Comparison of ENCODE assay signal across 8 mouse cellular contexts in the genomic region with DNA sequence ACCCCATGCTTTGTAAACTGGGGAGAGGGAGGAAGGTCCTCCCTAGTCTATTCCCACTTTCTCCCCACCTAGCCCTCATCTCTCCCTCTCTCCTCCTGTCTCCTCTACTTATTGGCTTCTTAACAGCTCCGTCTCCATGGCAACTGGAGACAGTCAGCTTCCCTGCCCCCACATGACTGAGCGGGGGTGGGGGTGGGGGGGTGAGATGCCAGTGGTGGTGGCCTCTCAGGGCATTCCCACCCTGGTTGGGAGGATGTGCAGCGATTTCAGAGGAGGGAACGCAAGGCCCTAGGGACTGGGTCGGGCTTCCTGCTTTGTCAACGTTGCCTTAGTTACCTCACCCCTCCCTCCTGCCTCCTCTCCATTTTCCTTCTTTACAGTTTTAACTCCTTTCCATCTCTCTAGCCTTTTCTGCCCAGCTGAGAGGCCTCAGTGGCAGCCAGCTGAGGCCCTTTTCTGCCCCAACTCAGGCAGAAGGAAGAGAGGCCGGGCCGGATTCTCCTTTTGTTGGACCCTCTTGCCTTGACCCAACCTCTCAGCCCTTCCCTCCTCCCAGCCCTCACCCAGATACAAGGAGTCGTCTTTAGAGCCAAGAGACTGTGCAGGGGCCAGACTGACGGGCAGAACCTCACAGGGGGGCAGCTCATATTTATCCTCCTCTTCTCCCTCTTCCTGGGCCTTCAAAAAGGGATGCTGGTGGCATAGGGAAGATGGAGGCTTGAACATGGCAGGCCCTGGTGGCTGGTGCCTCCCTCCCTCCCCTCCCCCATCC. TPM values are rescaled to one million over a fixed set of nuclear protein-coding genes. Genes with fewer than 3 reads are reported as not detected.
DNase-seq lines count a peak whose midpoint lies in the region; ATAC-seq and TF ChIP-seq lines count a peak whose summit lies in the region.

No protein-coding gene starts in this region.

- 37% methylated on average over 10 of the region's 10 CpGs for WGBS in kidney, adult 2 months
- 22% methylated on average over 10 of the region's 10 CpGs for whole genome bisulfite sequencing in embryonic facial prominence, embryonic 11.5 days
- WGBS in heart, embryonic 14.5 days, result 25% methylated on average over 10 of the region's 10 CpGs

- H3K27me3 ChIP-seq in kidney, adult 2 months (replicated peaks; ENCODE audit: control insufficient read depth, insufficient read depth, low read length), result no peaks in the 10 kb centered on the region
- H3K27me3 ChIP-seq in embryonic facial prominence, embryonic 11.5 days (ENCODE audit: control insufficient read depth, insufficient read depth, low read length), result no peaks in the 10 kb centered on the region
- no peaks in the 10 kb centered on the region for H3K27me3 ChIP-seq in heart, embryonic 14.5 days (ENCODE audit: control insufficient read depth, insufficient read depth, low read length)

- no peak for TF ChIP-seq POLR2A in kidney, adult 2 months (IDR thresholded peaks at IDR 0.05; ENCODE audit: low read depth, low read length)

- H3K4me2 ChIP-seq in embryonic facial prominence, embryonic 11.5 days (ENCODE audit: low read depth, low read length), result peak overlapping the region; percentile 17
- no peak overlapping the region for H3K4me2 ChIP-seq in heart, embryonic 14.5 days (ENCODE audit: low read length)

- 0 out of 2 replicates have a peak overlapping the region, but pooled peaks have one; percentile 20 for H3K9ac ChIP-seq in embryonic facial prominence, embryonic 11.5 days (replicated peaks; ENCODE audit: low read length)
- H3K9ac ChIP-seq in heart, embryonic 14.5 days (ENCODE audit: low read length), result no peak overlapping the region

- no peak overlapping the region for H3K4me3 ChIP-seq in kidney, adult 2 months (ENCODE audit: insufficient read depth, low read depth, low read length)
- no peak overlapping the region for H3K4me3 ChIP-seq in embryonic facial prominence, embryonic 11.5 days (ENCODE audit: low read depth, low read length)
- no peak overlapping the region for H3K4me3 ChIP-seq in heart, embryonic 14.5 days (ENCODE audit: control insufficient read depth in 1 of 2, insufficient read depth in 1 of 2, low read depth in 1 of 2, low read length in 2 of 2)

- no peaks in the 10 kb centered on the region for H3K4me1 ChIP-seq in kidney, adult 2 months (ENCODE audit: control insufficient read depth, insufficient read depth, low read length)
- H3K4me1 ChIP-seq in embryonic facial prominence, embryonic 11.5 days (ENCODE audit: control insufficient read depth, insufficient read depth, low read length), result peaks cover 5% of the 10 kb centered on the region; the same call in 1 of the 2 replicates
- H3K4me1 ChIP-seq in heart, embryonic 14.5 days (ENCODE audit: control insufficient read depth in 2 of 2, insufficient read depth in 2 of 2, low read length in 2 of 2), result peaks cover 9 to 11% of the 10 kb centered on the region in 2 experiments; a peak in 3 of 4 replicates

- DNase-seq in kidney, adult 2 months, result peak; percentile 48
- DNase-seq in kidney, adult 8-10 months, result no peak
- DNase-seq in embryonic facial prominence, embryonic 11.5 days (ENCODE audit: low spot score), result peak; percentile 64
- peak; percentile 55 to 59 for DNase-seq in left cerebral cortex, adult 9 months (ENCODE audit: low spot score in 2 of 2)
- DNase-seq in neural tube, embryonic 10.5 days (ENCODE audit: extremely low spot score, low spot score), result peak; percentile 68
- DNase-seq in ovary, adult 18-20 months (ENCODE audit: low spot score), result no peak
- no peak for DNase-seq in urinary bladder, postnatal 10 days (ENCODE audit: low spot score)

- H3K9me3 ChIP-seq in embryonic facial prominence, embryonic 11.5 days (replicated peaks; ENCODE audit: control insufficient read depth, low read length), result no peaks in the 10 kb centered on the region
- H3K9me3 ChIP-seq in heart, embryonic 14.5 days (ENCODE audit: control insufficient read depth, low read length), result no peaks in the 10 kb centered on the region

- no peak for TF ChIP-seq CTCF in kidney, adult 2 months (conservative IDR thresholded peaks at IDR 0.05; ENCODE audit: insufficient read depth, insufficient read length, low read depth, low read length)

- 0 out of 2 replicates have a peak overlapping the region, but pooled peaks have one; percentile 14 for H3K27ac ChIP-seq in kidney, adult 2 months (ENCODE audit: insufficient read depth, low read depth, low read length)
- H3K27ac ChIP-seq in embryonic facial prominence, embryonic 11.5 days (replicated peaks; ENCODE audit: low read depth, low read length), result no peak overlapping the region
- peak overlapping the region in 1 of 2 experiments; percentile 44; a peak in 1 of 4 replicates for H3K27ac ChIP-seq in heart, embryonic 14.5 days (replicated peaks in 1 of 2; ENCODE audit: control insufficient read depth in 1 of 2, insufficient read depth in 1 of 2, low read depth in 2 of 2, low read length in 2 of 2)

- H3K36me3 ChIP-seq in kidney, adult 2 months (ENCODE audit: control insufficient read depth, insufficient read depth, low read length), result no peaks in the 10 kb centered on the region
- no peaks in the 10 kb centered on the region for H3K36me3 ChIP-seq in embryonic facial prominence, embryonic 11.5 days (replicated peaks; ENCODE audit: control insufficient read depth, insufficient read depth, low read depth, low read length)
- no peaks in the 10 kb centered on the region for H3K36me3 ChIP-seq in heart, embryonic 14.5 days (ENCODE audit: control insufficient read depth, insufficient read depth, low read length)

- peak; percentile 70 for ATAC-seq in embryonic facial prominence, embryonic 11.5 days (replicated peaks; ENCODE audit: insufficient number of reproducible peaks, low FRiP score, low TSS enrichment, low read depth)
- peak; percentile 48; the same call in 1 of the 2 replicates for ATAC-seq in heart, embryonic 14.5 days (ENCODE audit: insufficient number of reproducible peaks, insufficient read depth, low FRiP score, low read depth)

RNA-seq across cellular contexts. Expression of a gene that starts 1.4 kb away (rescaled TPM):
- 0.09 and 0.12 TPM in 2 replicates for polyA plus RNA-seq in kidney, adult 2 months (2012; rRNA removed)
- polyA plus RNA-seq in embryonic facial prominence, embryonic 11.5 days (2014; fragmentation: Nextera tagmentation; extraction: Ambion mirVana), result not detected in 2 replicates
- polyA plus RNA-seq in heart, embryonic 14.5 days (2014; fragmentation: Nextera tagmentation; extraction: Ambion mirVana), result not detected in 2 replicates

RNA-seq across cellular contexts. Expression of a gene that starts 24.1 kb away (rescaled TPM):
- 64.3 and 70.9 TPM in 2 replicates for polyA plus RNA-seq in kidney, adult 2 months (2012; rRNA removed)
- polyA plus RNA-seq in embryonic facial prominence, embryonic 11.5 days (2014; fragmentation: Nextera tagmentation; extraction: Ambion mirVana), result 17.5 and 20.8 TPM in 2 replicates
- 26.0 and 27.2 TPM in 2 replicates for polyA plus RNA-seq in heart, embryonic 14.5 days (2014; fragmentation: Nextera tagmentation; extraction: Ambion mirVana)

Comparison
In these comparisons a context has a peak if more than half of its experiments do, and no peak if none do; other contexts are left out.
1. DNase-seq: peak in kidney, adult 2 months (single experiment), embryonic facial prominence, embryonic 11.5 days (single experiment), left cerebral cortex, adult 9 months (2 of 2) and neural tube, embryonic 10.5 days (single experiment); none in kidney, adult 8-10 months (0 of 2), ovary, adult 18-20 months (single experiment) and urinary bladder, postnatal 10 days (single experiment).